Mouse (Mus musculus): ENCODE results near the gene Tekt1. TPM values are rescaled to one million over a fixed set of nuclear protein-coding genes. Genes with fewer than 3 reads are reported as not detected.
"Not testable (repeated sequence)": the region's sequence is repeated elsewhere in the genome, so short reads cannot be mapped to it uniquely, and the experiment has no call there.

The Tekt1 gene
- polyA plus RNA-seq, 2 experiments = not detected

DNA sequence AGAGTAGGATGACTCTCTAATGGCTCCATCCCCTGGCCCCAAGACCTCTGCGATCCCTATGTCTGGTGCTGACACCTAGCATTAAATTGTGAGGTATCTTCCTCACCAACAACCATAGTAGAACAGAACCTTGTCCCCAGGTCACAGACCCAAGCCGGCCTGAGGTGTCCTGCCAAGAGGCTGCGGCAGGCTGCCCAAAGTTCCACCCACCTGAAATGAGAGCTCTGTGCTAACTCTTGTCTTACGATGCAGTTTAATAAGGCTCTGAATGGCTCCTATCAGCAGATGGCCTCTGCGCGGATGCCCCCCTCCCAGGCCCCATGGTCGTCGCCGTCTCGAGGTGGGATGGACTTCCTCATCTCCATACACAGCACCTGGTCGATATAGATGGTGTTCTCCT lies 17.8 kb downstream of the Tekt1 start:
- Histone ChIP-seq H3K4me1 (replicated peaks; ENCODE audit: control insufficient read depth in 2 of 2, insufficient read depth in 2 of 2, low read length in 1 of 2) (peaks cover 0 to 2% of the 10 kb centered on the region in 2 experiments; a peak in 1 of 4 replicates), H3K27ac (no peak overlapping the region), H3K9me3 (ENCODE audit: control insufficient read depth, low read length) (no peaks in the 10 kb centered on the region), H3K9ac (replicated peaks) (no peak overlapping the region), H3K4me2 (ENCODE audit: low read depth) (no peak overlapping the region), H3K4me3 (ENCODE audit: insufficient read depth in 1 of 2, low read depth in 2 of 2, low read length in 2 of 2) (no peak overlapping the region), H3K36me3 (replicated peaks; ENCODE audit: control insufficient read depth, insufficient read depth, low read depth) (no peaks in the 10 kb centered on the region), H3K27me3 (ENCODE audit: control insufficient read depth, insufficient read depth, low read length) (no peaks in the 10 kb centered on the region)
- TF ChIP-seq CTCF (IDR thresholded peaks at IDR 0.05; ENCODE audit: low read depth) (no peak), EP300 (IDR thresholded peaks at IDR 0.05; ENCODE audit: low read depth) (no peak)
- ATAC-seq (ENCODE audit: insufficient read depth) (no peak), DNase-seq (ENCODE audit: low read depth in 3 of 3, low spot score in 3 of 3) (no peak)
- 73% methylated on average over 11 of the region's 11 CpGs for WGBS (ENCODE audit: insufficient replicate concordance)

DNA sequence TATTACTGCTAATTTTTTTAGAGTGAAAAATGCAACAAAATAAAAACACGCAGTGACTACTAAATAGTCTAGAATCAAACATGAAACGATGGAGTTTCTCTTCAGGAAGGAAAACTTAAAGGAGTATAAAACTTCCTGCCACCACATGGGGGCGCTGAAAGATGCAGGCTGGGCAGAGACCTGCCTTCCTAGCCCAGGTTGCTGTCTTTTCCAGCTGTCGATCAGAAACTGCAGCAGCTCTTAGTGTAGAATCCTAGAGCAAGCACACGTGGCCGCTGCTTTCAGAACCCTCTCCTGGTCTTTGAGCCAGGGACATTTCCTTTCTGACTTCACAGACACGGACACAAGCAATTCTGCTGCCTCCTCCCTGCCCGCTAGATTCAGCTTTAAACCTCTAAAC lies 18.3 kb downstream of the Tekt1 start:
- TF ChIP-seq CTCF (IDR thresholded peaks at IDR 0.05; ENCODE audit: low read depth) (peak; percentile 73), EP300 (IDR thresholded peaks at IDR 0.05; ENCODE audit: low read depth) (no peak)
- Histone ChIP-seq H3K4me1 (replicated peaks; ENCODE audit: control insufficient read depth in 2 of 2, insufficient read depth in 2 of 2, low read length in 1 of 2) (peaks cover 0 to 2% of the 10 kb centered on the region in 2 experiments; a peak in 1 of 4 replicates), H3K27me3 (ENCODE audit: control insufficient read depth, insufficient read depth, low read length) (no peaks in the 10 kb centered on the region), H3K4me2 (ENCODE audit: low read depth) (no peak overlapping the region), H3K27ac (no peak overlapping the region), H3K9ac (replicated peaks) (no peak overlapping the region), H3K36me3 (replicated peaks; ENCODE audit: control insufficient read depth, insufficient read depth, low read depth) (no peaks in the 10 kb centered on the region), H3K4me3 (ENCODE audit: insufficient read depth in 1 of 2, low read depth in 2 of 2, low read length in 2 of 2) (no peak overlapping the region), H3K9me3 (ENCODE audit: control insufficient read depth, low read length) (no peaks in the 10 kb centered on the region)
- peak in 2 of 3 experiments; percentile 10 to 13 for DNase-seq (ENCODE audit: low read depth in 3 of 3, low spot score in 3 of 3)
- WGBS (ENCODE audit: insufficient replicate concordance) = 22% methylated on average over 8 of the region's 8 CpGs
- no peak for ATAC-seq (ENCODE audit: insufficient read depth)

DNA sequence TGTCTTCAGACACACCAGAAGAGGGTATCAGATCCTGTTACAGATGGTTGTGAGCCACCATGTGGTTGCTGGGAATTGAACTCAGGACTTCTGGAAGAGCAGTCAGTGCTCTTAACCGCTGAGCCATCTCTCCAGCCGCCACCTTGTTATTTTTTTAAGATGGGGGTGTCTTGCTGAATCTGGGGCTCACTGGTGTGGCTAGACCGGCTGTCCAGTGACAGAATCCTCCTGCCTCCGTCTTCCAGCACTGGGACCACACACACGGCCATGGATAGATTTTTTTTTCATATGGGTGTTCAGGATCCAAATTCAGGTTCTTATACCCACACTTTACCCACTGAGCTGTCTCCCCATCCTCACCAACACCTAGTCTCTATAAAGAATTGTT lies 19.0 kb downstream of the Tekt1 start:
- ATAC-seq (ENCODE audit: insufficient read depth); H3K9me3 ChIP-seq (ENCODE audit: control insufficient read depth, low read length); H3K4me3 ChIP-seq (ENCODE audit: insufficient read depth in 1 of 2, low read depth in 2 of 2, low read length in 2 of 2); H3K4me1 ChIP-seq (replicated peaks; ENCODE audit: control insufficient read depth in 2 of 2, insufficient read depth in 2 of 2, low read length in 1 of 2); DNase-seq (ENCODE audit: low read depth in 3 of 3, low spot score in 3 of 3); H3K27ac ChIP-seq; H3K9ac ChIP-seq (replicated peaks); H3K4me2 ChIP-seq (ENCODE audit: low read depth); H3K36me3 ChIP-seq (replicated peaks; ENCODE audit: control insufficient read depth, insufficient read depth, low read depth); H3K27me3 ChIP-seq (ENCODE audit: control insufficient read depth, insufficient read depth, low read length): not testable (repeated sequence)
- WGBS (ENCODE audit: insufficient replicate concordance) = 67% methylated on average over 5 of the region's 5 CpGs

DNA sequence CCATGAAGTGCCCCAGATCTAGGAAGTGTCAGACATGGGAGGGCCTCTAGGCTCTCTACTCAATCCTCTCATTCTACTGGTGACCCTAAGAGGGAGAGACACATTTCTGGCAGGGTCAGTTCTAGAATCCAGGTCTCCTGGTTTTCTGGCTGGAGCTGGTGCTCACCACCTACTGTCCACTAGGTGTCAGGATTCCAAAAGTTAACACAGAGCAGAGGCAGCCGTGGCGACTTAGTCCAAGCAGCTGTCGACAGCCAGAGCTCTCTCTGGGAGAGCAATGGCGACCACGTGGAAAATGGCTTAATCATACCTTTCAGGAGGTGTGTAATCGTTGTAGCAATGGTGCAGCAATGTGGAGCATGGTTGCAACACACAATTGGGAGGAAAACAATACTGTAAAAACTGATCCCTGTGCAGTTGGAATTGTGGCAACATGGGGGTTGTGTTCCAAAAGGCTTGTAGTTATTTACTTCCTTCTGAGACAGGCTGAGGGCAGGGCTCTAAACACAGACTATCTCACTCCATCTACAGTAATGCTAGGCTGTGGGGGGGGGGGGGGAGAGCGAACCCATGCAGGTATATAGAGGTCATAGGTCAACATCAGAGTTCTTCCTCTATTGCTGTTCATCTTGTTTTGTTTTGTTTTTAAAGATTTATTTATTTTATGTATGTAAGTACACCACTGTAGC lies 19.5 kb downstream of the Tekt1 start:
- Histone ChIP-seq H3K36me3 (replicated peaks; ENCODE audit: control insufficient read depth, insufficient read depth, low read depth) (no peaks in the 10 kb centered on the region), H3K9me3 (ENCODE audit: control insufficient read depth, low read length) (no peaks in the 10 kb centered on the region), H3K4me3 (ENCODE audit: insufficient read depth in 1 of 2, low read depth in 2 of 2, low read length in 2 of 2) (no peak overlapping the region), H3K4me1 (replicated peaks; ENCODE audit: control insufficient read depth in 2 of 2, insufficient read depth in 2 of 2, low read length in 1 of 2) (peaks cover 0 to 2% of the 10 kb centered on the region in 2 experiments; a peak in 1 of 4 replicates), H3K27ac (no peak overlapping the region), H3K9ac (replicated peaks) (no peak overlapping the region), H3K27me3 (ENCODE audit: control insufficient read depth, insufficient read depth, low read length) (no peaks in the 10 kb centered on the region), H3K4me2 (ENCODE audit: low read depth) (no peak overlapping the region)
- TF ChIP-seq EP300 (IDR thresholded peaks at IDR 0.05; ENCODE audit: low read depth) (no peak), CTCF (IDR thresholded peaks at IDR 0.05; ENCODE audit: low read depth) (peak; percentile 80)
- ATAC-seq (ENCODE audit: insufficient read depth) (peak; percentile 43; the same call in 1 of the 2 replicates), DNase-seq (ENCODE audit: low read depth in 3 of 3, low spot score in 3 of 3) (peak; percentile 27 to 32 (median 28))
- 8% methylated on average over 7 of the region's 7 CpGs for WGBS (ENCODE audit: insufficient replicate concordance)

DNA sequence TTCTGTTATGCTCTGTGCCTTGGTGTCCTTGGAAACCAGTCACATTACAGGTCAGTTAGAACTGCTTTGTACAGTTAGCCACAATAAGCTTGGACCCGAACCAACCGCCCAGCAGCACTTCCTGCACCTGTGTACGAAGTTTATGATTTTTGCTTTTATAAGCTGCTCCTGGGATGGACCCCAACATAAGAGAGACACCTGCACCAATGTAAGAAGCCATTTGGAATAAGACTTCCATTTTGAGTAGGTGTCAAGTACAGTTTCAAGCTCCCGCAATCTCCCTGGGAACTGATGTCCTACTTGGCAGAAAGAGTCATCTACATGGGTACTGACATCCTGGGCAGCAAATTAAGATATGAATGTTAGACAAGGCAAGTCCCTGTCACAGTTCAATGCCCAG lies 22.5 kb downstream of the Tekt1 start:
- no peak overlapping the region for H3K4me3 ChIP-seq (ENCODE audit: insufficient read depth in 1 of 2, low read depth in 2 of 2, low read length in 2 of 2)
- no peaks in the 10 kb centered on the region for H3K9me3 ChIP-seq (ENCODE audit: control insufficient read depth, low read length)
- no peak overlapping the region for H3K27ac ChIP-seq
- H3K4me2 ChIP-seq (ENCODE audit: low read depth) = no peak overlapping the region
- H3K27me3 ChIP-seq (ENCODE audit: control insufficient read depth, insufficient read depth, low read length) = no peaks in the 10 kb centered on the region
- ATAC-seq (ENCODE audit: insufficient read depth) (no peak), DNase-seq (ENCODE audit: low read depth in 3 of 3, low spot score in 3 of 3) (no peak)
- H3K36me3 ChIP-seq (replicated peaks; ENCODE audit: control insufficient read depth, insufficient read depth, low read depth) = no peaks in the 10 kb centered on the region
- peaks cover 0 to 2% of the 10 kb centered on the region in 2 experiments; a peak in 1 of 4 replicates for H3K4me1 ChIP-seq (replicated peaks; ENCODE audit: control insufficient read depth in 2 of 2, insufficient read depth in 2 of 2, low read length in 1 of 2)
- 60% methylated on average over 4 of the region's 4 CpGs for WGBS (ENCODE audit: insufficient replicate concordance)
- TF ChIP-seq CTCF (IDR thresholded peaks at IDR 0.05; ENCODE audit: low read depth) (no peak), EP300 (IDR thresholded peaks at IDR 0.05; ENCODE audit: low read depth) (no peak)
- H3K9ac ChIP-seq (replicated peaks) = no peak overlapping the region

All from liver, embryonic 14.5 days (tissue).